Mouse (Mus musculus) hindbrain, embryonic 16.5 days (tissue): Measurements from ENCODE around the gene Pde10a. TPM values are rescaled to one million over a fixed set of nuclear protein-coding genes. Genes with fewer than 3 reads are reported as not detected.

Source experiments
- ATAC-seq: fragments of 200-750 bp; cut with Nextera tagmentation; 2 replicates; pipeline ENCODE4 v1.8.0; 2017; ENCODE audit warnings: moderate TSS enrichment, moderate library complexity
- H3K27ac ChIP-seq: fragments of 300-500 bp; sonication (generic); 2 replicates; pipeline ENCODE4 v1.5.1; 2014; ENCODE audit warnings: low read depth, mild to moderate bottlenecking, control low read depth, low read length, moderate library complexity
- H3K27me3 ChIP-seq: fragments of 300-500 bp; sonication (generic); replicated peaks from 2 replicates; pipeline ENCODE4 v1.6.1; 2014; ENCODE audit warnings: low read length; ENCODE audit not compliant: control insufficient read depth, insufficient read depth
- H3K36me3 ChIP-seq: fragments of 300-500 bp; sonication (generic); 2 replicates; pipeline ENCODE4 v1.6.1; 2014; ENCODE audit warnings: mild to moderate bottlenecking, low read length, moderate library complexity, mixed read lengths; ENCODE audit not compliant: control insufficient read depth, insufficient read depth
- H3K4me1 ChIP-seq: fragments of 300-500 bp; sonication (generic); 2 replicates; pipeline ENCODE4 v1.6.1; 2014; ENCODE audit warnings: low read depth, low read length; ENCODE audit not compliant: control insufficient read depth, insufficient read depth
- H3K4me2 ChIP-seq: fragments of 300-500 bp; sonication (generic); 2 replicates; pipeline ENCODE4 v1.6.1; 2014; ENCODE audit warnings: mild to moderate bottlenecking, low read length, control low read depth, moderate library complexity
- H3K4me3 ChIP-seq: fragments of 300-500 bp; sonication (generic); 2 replicates; pipeline ENCODE4 v1.5.1; 2014; ENCODE audit warnings: mild to moderate bottlenecking, low read length, control low read depth, moderate library complexity
- H3K9ac ChIP-seq: fragments of 300-500 bp; sonication (generic); 2 replicates; pipeline ENCODE4 v1.6.1; 2014; ENCODE audit warnings: low read depth, mild to moderate bottlenecking, control low read depth, low read length, moderate library complexity
- H3K9me3 ChIP-seq: fragments of 300-500 bp; sonication (generic); 2 replicates; pipeline ENCODE4 v1.6.1; 2014; ENCODE audit warnings: mild to moderate bottlenecking, low read length, moderate library complexity; ENCODE audit not compliant: control insufficient read depth
- WGBS: fragments of 180-500 bp; shearing (Covaris S2); extraction: QIAGEN DNeasy Blood & Tissue Kit; methylation state at CpG from one replicate; pipeline ENCODE4 v1.1.7; 2014; 5-methylcytosine and 5-hydroxymethylcytosine counted together
- polyA plus RNA-seq: library from polyadenylated mRNA; unstranded; fragments of >200 nt; fragmentation: Nextera tagmentation; extraction: Ambion mirVana; gene quantifications from 2 replicates; pipeline ENCODE4 v1.2.1, GENCODE M21; 2015

Pde10a gene
- polyA plus RNA-seq, 1 experiment from 2014 or later, result 11.3 TPM

DNA sequence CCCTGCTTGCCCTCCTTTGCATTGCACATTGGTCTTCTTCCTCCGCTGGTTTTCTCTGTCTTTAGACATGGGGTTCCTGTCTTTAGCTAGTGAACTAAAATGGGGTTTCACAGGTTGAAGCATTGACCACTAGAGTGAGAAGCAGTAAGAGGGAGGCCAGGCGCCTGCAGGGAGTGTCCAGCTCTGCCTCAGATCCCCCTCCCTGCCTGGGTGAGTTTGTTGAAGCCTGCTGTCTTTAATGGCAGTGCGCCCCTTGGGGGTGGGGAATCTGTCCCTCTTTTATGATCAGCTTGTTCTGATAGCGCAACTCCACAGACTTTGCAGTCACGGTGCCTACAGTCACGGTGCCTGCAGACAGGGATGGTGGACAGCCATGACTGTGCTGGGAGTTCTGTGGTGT is 96.7 kb downstream of the Pde10a start:
- Histone ChIP-seq H3K36me3 (no peaks in the 10 kb centered on the region), H3K27me3 (no peaks in the 10 kb centered on the region), H3K4me3 (no peak overlapping the region), H3K4me1 (no peaks in the 10 kb centered on the region), H3K27ac (no peak overlapping the region), H3K4me2 (no peak overlapping the region), H3K9ac (no peak overlapping the region), H3K9me3 (no peaks in the 10 kb centered on the region)
- 40% methylated on average over 6 of the region's 6 CpGs for WGBS
- no peak for ATAC-seq

DNA sequence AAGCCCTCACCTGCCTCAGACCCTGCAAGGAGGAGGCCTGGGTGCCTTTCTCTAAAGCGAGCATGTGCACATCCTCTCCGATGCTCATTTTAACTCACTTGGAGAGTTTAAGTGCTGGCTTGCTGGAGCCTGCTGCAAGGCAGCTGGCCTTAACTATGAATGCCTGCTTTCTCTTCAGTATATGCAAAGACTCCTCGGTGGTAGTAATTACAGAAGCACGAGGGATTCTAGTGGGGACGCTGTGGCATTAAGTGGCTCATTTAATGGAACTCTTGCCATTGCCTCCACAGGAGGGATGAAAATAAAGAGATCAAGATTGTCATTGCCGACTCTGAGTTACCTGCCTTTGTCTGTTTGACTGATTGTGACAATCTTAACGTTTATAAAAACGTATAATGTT is 101.2 kb downstream of the Pde10a start:
- ATAC-seq, result no peak
- Histone ChIP-seq H3K9me3 (no peaks in the 10 kb centered on the region), H3K27ac (no peak overlapping the region), H3K36me3 (no peaks in the 10 kb centered on the region), H3K9ac (no peak overlapping the region), H3K27me3 (no peaks in the 10 kb centered on the region), H3K4me1 (no peaks in the 10 kb centered on the region), H3K4me2 (no peak overlapping the region), H3K4me3 (no peak overlapping the region)
- WGBS, result 55% methylated on average over 8 of the region's 8 CpGs

DNA sequence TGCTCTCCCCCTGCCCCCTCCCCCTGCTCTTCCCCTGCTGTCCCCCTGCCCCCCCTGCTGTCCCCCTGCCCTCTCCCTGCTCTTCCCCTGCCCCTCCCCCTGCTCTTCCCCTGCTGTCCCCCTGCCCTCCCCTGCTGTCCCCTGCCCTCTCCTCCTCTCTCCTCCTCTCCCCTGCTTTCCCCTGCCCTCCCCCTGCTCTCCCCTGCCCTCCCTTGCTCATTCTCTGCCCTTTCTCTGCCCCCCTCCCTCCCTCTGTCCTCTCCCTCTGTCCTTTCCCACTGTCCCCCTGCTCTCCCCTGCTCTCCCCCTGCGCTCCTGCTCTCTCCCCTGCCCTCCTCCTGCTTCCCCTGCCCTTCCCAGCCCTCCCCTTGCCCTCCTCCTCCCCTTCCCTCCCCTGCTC is 106.5 kb downstream of the Pde10a start:
- Histone ChIP-seq H3K27ac (no peak overlapping the region), H3K4me1 (no peaks in the 10 kb centered on the region), H3K4me3 (no peak overlapping the region), H3K9ac (no peak overlapping the region), H3K27me3 (no peaks in the 10 kb centered on the region), H3K36me3 (no peaks in the 10 kb centered on the region), H3K4me2 (no peak overlapping the region), H3K9me3 (no peaks in the 10 kb centered on the region)
- WGBS, result 50% methylated on average over 1 of the region's 1 CpGs
- no peak for ATAC-seq

DNA sequence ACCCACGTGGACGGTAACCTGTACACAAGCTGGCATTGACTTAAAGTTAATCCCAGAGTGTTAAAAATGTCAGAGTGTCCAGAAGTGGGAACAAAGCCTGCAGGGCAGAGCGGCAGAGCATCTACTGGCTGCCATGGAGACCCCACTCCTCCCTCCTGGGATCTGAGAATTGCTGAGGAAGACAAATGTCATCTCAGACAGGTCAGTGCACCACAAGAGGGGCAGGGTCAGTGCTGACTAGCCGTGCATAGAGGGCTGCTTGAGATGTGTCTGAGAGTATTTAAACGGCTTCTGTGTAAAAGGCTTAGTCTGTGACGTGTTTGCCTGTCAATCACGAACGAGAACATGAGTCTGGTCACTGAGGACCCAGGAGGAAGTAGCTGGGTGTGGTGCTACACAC is 108.4 kb downstream of the Pde10a start:
- 18% methylated on average over 8 of the region's 8 CpGs for WGBS
- no peak overlapping the region for H3K4me2 ChIP-seq
- H3K27me3 ChIP-seq, result no peaks in the 10 kb centered on the region
- ATAC-seq, result 0 out of 2 replicates have a peak, but pooled peaks have one; percentile 27
- H3K9ac ChIP-seq, result no peak overlapping the region
- H3K4me3 ChIP-seq, result no peak overlapping the region
- H3K4me1 ChIP-seq, result no peaks in the 10 kb centered on the region
- no peaks in the 10 kb centered on the region for H3K9me3 ChIP-seq
- H3K36me3 ChIP-seq, result no peaks in the 10 kb centered on the region
- H3K27ac ChIP-seq, result no peak overlapping the region

DNA sequence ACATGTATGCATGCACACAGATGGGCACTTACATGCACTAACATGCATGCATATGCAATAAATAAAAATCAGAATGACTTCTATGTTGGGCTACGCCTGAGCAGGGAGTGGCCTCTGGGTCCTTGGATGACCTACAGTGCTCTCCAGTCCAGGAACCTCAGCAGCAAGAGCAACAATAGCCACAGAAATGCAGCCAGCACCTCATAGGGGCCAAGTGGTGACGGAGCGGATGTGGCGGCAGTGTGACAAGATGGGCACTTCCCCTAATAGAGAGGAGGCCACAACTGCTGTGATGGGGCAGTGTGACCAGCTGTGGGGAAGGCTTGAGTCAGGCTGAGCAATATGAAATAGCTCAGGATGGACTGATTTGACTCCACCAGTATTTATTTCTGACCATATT is 109.3 kb downstream of the Pde10a start:
- no peaks in the 10 kb centered on the region for H3K9me3 ChIP-seq
- H3K4me3 ChIP-seq, result no peak overlapping the region
- H3K36me3 ChIP-seq, result no peaks in the 10 kb centered on the region
- H3K27ac ChIP-seq, result no peak overlapping the region
- no peaks in the 10 kb centered on the region for H3K4me1 ChIP-seq
- ATAC-seq, result no peak
- H3K9ac ChIP-seq, result no peak overlapping the region
- H3K4me2 ChIP-seq, result no peak overlapping the region
- 88% methylated on average over 4 of the region's 4 CpGs for WGBS
- H3K27me3 ChIP-seq, result no peaks in the 10 kb centered on the region

DNA sequence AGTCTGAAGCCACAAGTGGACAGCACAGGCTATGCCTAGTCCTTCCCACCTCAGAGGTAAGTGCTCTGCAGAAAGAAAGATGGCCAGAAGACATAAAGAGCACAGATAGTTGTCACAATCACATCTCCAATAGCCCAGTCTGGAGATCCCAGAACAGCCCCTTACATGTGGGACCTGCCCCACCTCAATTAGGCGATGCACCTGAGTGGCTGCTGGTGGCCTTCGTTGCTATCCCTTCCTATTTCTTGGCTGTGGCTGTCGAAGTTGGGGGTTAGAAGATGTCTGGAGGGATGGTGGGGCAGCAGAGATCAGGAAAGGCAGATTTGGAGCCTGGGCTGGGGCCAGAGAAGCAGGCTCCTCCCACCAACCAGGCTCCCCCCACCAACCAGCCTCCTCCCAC is 111.1 kb downstream of the Pde10a start:
- Histone ChIP-seq H3K4me1 (no peaks in the 10 kb centered on the region), H3K9me3 (no peaks in the 10 kb centered on the region), H3K4me2 (no peak overlapping the region), H3K27ac (no peak overlapping the region), H3K4me3 (no peak overlapping the region), H3K36me3 (no peaks in the 10 kb centered on the region), H3K9ac (no peak overlapping the region), H3K27me3 (no peaks in the 10 kb centered on the region)
- ATAC-seq, result no peak
- 75% methylated on average over 3 of the region's 3 CpGs for WGBS

DNA sequence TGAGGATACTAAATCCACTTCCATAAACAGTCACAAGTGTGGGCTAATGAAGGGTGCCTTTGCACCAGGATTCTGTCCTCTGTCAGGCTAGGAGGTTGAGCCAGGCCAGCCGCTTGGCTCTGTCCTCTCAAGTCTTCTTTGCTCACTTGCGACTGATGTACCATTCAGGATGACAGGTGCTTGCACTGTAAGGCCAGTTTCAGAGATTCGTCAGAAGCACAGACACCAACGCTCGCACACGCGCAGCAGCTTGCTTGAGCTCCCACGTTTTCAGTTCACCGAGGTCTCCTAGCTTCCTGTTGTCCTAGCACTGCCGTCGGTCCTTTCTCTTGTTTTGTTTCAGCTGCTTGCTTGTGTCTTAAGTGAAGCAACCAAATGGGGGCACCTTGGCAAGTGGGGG is 111.5 kb downstream of the Pde10a start:
- Histone ChIP-seq H3K4me1 (no peaks in the 10 kb centered on the region), H3K9me3 (no peaks in the 10 kb centered on the region), H3K36me3 (no peaks in the 10 kb centered on the region), H3K9ac (no peak overlapping the region), H3K27ac (no peak overlapping the region), H3K4me2 (no peak overlapping the region), H3K27me3 (no peaks in the 10 kb centered on the region), H3K4me3 (no peak overlapping the region)
- 75% methylated on average over 11 of the region's 11 CpGs for WGBS
- no peak for ATAC-seq

DNA sequence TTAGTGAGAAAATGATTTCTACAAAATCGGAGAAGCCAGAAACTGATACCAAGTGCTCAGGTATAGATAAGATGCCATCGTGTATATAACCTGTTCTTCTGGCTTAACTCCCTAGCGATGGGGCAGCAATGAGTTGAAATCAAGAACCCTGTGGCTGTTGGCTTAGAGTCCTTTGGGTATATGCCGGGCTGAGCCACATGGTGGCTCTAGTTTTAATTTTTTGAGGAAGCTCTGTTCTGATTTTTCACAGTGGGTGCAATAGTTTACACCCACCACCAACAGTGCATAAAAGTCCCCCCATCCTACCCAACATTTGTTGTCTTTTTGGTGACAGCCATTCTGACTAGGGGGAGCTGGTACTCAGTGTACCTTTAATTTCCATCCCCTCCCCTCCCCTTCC is 112.0 kb downstream of the Pde10a start:
- ATAC-seq, result no peak
- no peaks in the 10 kb centered on the region for H3K4me1 ChIP-seq
- no peak overlapping the region for H3K4me2 ChIP-seq
- H3K27me3 ChIP-seq, result no peaks in the 10 kb centered on the region
- WGBS, result 74% methylated on average over 4 of the region's 4 CpGs
- no peaks in the 10 kb centered on the region for H3K9me3 ChIP-seq
- no peak overlapping the region for H3K4me3 ChIP-seq
- no peaks in the 10 kb centered on the region for H3K36me3 ChIP-seq
- H3K27ac ChIP-seq, result no peak overlapping the region
- H3K9ac ChIP-seq, result no peak overlapping the region

DNA sequence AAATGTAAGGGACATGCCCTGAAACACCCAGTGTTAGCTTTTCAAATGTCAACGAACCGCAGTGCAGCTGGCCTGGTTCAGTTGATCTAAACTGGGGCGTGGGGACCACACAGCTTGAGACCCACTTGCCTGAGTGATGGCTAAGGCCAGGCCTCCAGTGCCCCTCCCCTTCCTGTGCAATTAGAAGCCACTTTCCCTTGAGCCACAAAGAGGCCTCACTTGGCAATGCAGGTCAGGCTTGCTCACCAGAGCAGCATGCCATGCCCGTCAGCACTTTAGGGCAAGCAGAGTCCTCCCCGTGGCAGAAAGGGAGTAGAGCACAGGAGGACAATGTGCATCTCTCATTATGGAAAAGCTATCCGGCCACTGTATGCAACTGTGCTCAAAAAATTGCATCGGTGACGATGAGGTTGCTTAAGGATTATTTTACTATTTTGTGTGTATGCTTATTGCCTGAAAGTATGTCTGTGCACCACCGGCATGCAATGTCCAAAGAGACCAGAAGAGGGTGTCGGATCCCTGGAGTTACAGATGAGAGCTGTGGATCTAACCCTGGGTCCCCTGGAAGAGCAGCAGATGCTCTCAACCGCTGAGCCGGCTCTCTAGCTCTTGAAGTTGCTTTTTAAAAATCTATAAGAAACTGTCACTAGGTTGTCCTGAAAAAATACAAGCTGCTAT is 114.7 kb downstream of the Pde10a start:
- 81% methylated on average over 12 of the region's 12 CpGs for WGBS
- no peak overlapping the region for H3K4me2 ChIP-seq
- no peak overlapping the region for H3K27ac ChIP-seq

More for the DNA sequence above, 114.7 kb downstream of the Pde10a start:
- Histone ChIP-seq H3K9ac (no peak overlapping the region), H3K36me3 (no peaks in the 10 kb centered on the region), H3K27me3 (no peaks in the 10 kb centered on the region), H3K4me1 (no peaks in the 10 kb centered on the region), H3K4me3 (no peak overlapping the region), H3K9me3 (no peaks in the 10 kb centered on the region)
- ATAC-seq, result no peak
